19 mouse cellular contexts compared by ENCODE assay signal in the genomic region with DNA sequence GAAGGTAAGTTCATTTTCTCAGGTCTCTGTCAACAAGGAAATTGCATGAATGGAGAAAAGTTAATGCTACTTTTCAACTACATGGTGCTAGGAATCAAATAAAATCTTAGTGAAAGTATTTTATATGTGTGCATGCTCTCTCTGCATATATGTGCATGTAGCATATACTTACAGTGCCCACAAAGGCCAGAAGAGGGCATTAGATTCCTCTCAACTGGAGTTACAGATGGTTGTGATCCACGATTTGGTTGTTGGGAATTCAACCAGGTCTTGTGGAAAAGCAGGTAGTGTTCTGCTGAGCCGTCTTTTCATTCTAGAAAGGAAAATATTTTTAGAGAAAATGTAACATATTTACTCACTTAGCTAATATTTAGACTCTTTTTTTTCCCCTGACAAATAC.
DNase-seq lines count a peak whose midpoint lies in the region; TF ChIP-seq lines count a peak whose summit lies in the region.
"Had no signal": no experiment of that assay in that cellular context is flagged by ENCODE, and none has a peak within 500 bp of the region (broad histone marks: within the 10 kb centered on the region; RNA-seq: fewer than 3 reads in every experiment).

No protein-coding gene starts in this region.

- H3K9me3 ChIP-seq in MEL (replicated peaks; ENCODE audit: insufficient read depth, low read length): no peaks in the 10 kb centered on the region
- H3K9me3 ChIP-seq: forebrain, embryonic 12.5 days; heart, embryonic 13.5 days; limb, embryonic 15.5 days; lung, embryonic 15.5 days had no signal

- peaks cover 2 to 56% of the 10 kb centered on the region in 2 experiments; a peak in 3 of 4 replicates for H3K36me3 ChIP-seq in MEL (ENCODE audit: control insufficient read depth in 1 of 2, insufficient read depth in 2 of 2, low read length in 2 of 2)

- TF ChIP-seq POLR2A in MEL (IDR thresholded peaks at IDR 0.05; ENCODE audit: control insufficient read depth in 1 of 2, insufficient read depth in 1 of 2, low read depth in 1 of 2, low read length in 2 of 2, poor library complexity in 1 of 2): no peak

- H3K9ac ChIP-seq in MEL (ENCODE audit: control insufficient read depth, low read depth, low read length, poor library complexity, severe bottlenecking): no peak overlapping the region
- H3K9ac ChIP-seq: forebrain, embryonic 12.5 days; heart, embryonic 13.5 days; hindbrain, embryonic 14.5 days; limb, embryonic 15.5 days; lung, embryonic 15.5 days had no signal

- H3K4me3 ChIP-seq in layer of hippocampus, adult 2 months: no peak overlapping the region
- H3K4me3 ChIP-seq in MEL (ENCODE audit: control insufficient read depth in 1 of 2, insufficient read depth in 1 of 2, low read depth in 2 of 2, low read length in 2 of 2): no peak overlapping the region
- H3K4me3 ChIP-seq: forebrain, embryonic 12.5 days; heart, embryonic 13.5 days; limb, embryonic 15.5 days; lung, embryonic 15.5 days had no signal

- peak; percentile 34 for DNase-seq in embryo, embryonic 10.5 days (ENCODE audit: low spot score)
- no peak for DNase-seq in embryo, embryonic 9.5 days (ENCODE audit: extremely low spot score)
- DNase-seq in layer of hippocampus, adult 2 months (ENCODE audit: low spot score in 2 of 2): no peak
- no peak for DNase-seq in layer of hippocampus, adult 8-10 months (ENCODE audit: low spot score in 2 of 2)
- DNase-seq in MEL (ENCODE audit: low read depth, low spot score): peak; percentile 44
- peak; percentile 11 for DNase-seq in retina, postnatal 1 day
- DNase-seq in yolk sac, embryonic 10.5 days (ENCODE audit: low spot score): no peak
- DNase-seq in heart, postnatal 4 days: no peak
- DNase-seq: adrenal gland, postnatal 10 days; B cell, adult 2 months; cerebellum, adult 9-11 months; gastrocnemius, postnatal 14 days; kidney, adult 9 months; thymus, postnatal 25 days had no signal

- H3K79me2 ChIP-seq in MEL (ENCODE audit: control insufficient read depth, insufficient read depth, low read length, poor library complexity): no peaks in the 10 kb centered on the region

- H3K27me3 ChIP-seq in MEL (ENCODE audit: control insufficient read depth in 1 of 2, insufficient read depth in 2 of 2, low read length in 2 of 2): no peaks in the 10 kb centered on the region
- H3K27me3 ChIP-seq: forebrain, embryonic 12.5 days; heart, embryonic 13.5 days; limb, embryonic 15.5 days; lung, embryonic 15.5 days had no signal

- TF ChIP-seq CTCF in layer of hippocampus, adult 2 months (conservative IDR thresholded peaks at IDR 0.05): peak; percentile 44; the same call in 1 of the 2 replicates
- peak; percentile 10 to 57 (median 36); a peak in 3 of 6 replicates for TF ChIP-seq CTCF in MEL (IDR thresholded peaks at IDR 0.05 in 2 of 3, conservative IDR thresholded peaks at IDR 0.05 in 1 of 3; ENCODE audit: control insufficient read depth in 1 of 3, insufficient read depth in 1 of 3, low read depth in 2 of 3, low read length in 3 of 3, poor library complexity in 1 of 3, severe bottlenecking in 1 of 3)

- no peak for TF ChIP-seq EP300 in MEL (IDR thresholded peaks at IDR 0.05; ENCODE audit: low read depth in 1 of 2, low read length in 2 of 2)

- TF ChIP-seq RAD21 in MEL (IDR thresholded peaks at IDR 0.05; ENCODE audit: low read depth, low read length): peak; percentile 32

- no peaks in the 10 kb centered on the region for H3K4me1 ChIP-seq in MEL (ENCODE audit: control insufficient read depth in 1 of 2, insufficient read depth in 2 of 2, low read length in 2 of 2)
- H3K4me1 ChIP-seq: forebrain, embryonic 12.5 days; heart, embryonic 13.5 days; limb, embryonic 15.5 days; lung, embryonic 15.5 days had no signal

- H3K27ac ChIP-seq in layer of hippocampus, adult 2 months: no peak overlapping the region
- H3K27ac ChIP-seq in MEL (ENCODE audit: control insufficient read depth, low read depth, low read length): no peak overlapping the region
- H3K27ac ChIP-seq: forebrain, embryonic 12.5 days; heart, embryonic 13.5 days; hindbrain, embryonic 14.5 days; limb, embryonic 15.5 days; lung, embryonic 15.5 days had no signal

TF ChIP-seq in MEL, 35 proteins besides CTCF, POLR2A, EP300 and RAD21:
- TF ChIP-seq UBTF (IDR thresholded peaks at IDR 0.05; ENCODE audit: borderline replicate concordance, insufficient read depth, low read depth, low read length) (no peak), E2F4 (IDR thresholded peaks at IDR 0.05; ENCODE audit: borderline replicate concordance, low read depth, low read length) (no peak), MYC (IDR thresholded peaks at IDR 0.05; ENCODE audit: low read depth, low read length) (no peak), SMC3 (IDR thresholded peaks at IDR 0.05; ENCODE audit: low read depth, low read length) (peak; percentile 41), ELF1 (IDR thresholded peaks at IDR 0.05; ENCODE audit: low read depth, low read length) (no peak), MXI1 (IDR thresholded peaks at IDR 0.05; ENCODE audit: low read depth, low read length) (no peak), ZMIZ1 (IDR thresholded peaks at IDR 0.05; ENCODE audit: low read depth, low read length) (no peak)

Comparison
In these comparisons a context has a peak if more than half of its experiments do, and no peak if none do; other contexts are left out.
1. DNase-seq: peak in embryo, embryonic 10.5 days (single experiment), MEL (single experiment) and retina, postnatal 1 day (single experiment); none in embryo, embryonic 9.5 days (single experiment), layer of hippocampus, adult 2 months (0 of 2), layer of hippocampus, adult 8-10 months (0 of 2), yolk sac, embryonic 10.5 days (single experiment) and heart, postnatal 4 days (single experiment).